Mouse (Mus musculus) cortical plate, adult 2 months (tissue): ENCODE data around the gene Nras.

Experiments used
- CTCF ChIP-seq: fragments of 200-500 bp; IDR thresholded peaks from 2 replicates; pipeline ENCODE4 v1.5.1; 2011; ENCODE audit warnings: mild to moderate bottlenecking, control low read depth, low read length; ENCODE audit not compliant: insufficient read depth; ENCODE audit errors: extremely low read depth
- POLR2A ChIP-seq: fragments of 200-500 bp; IDR thresholded peaks from 2 replicates; pipeline ENCODE4 v1.6.1; 2011; ENCODE audit warnings: mild to moderate bottlenecking, low read length, control low read depth; ENCODE audit not compliant: insufficient read depth; ENCODE audit errors: extremely low read depth

GRCm38 (mm10) chr3:103076476-103076875 is 18.4 kb downstream of the Nras start:
- TF ChIP-seq CTCF (no peak), POLR2A (no peak)
